Mouse (Mus musculus) urinary bladder, postnatal 36 days (tissue): ENCODE measurements around the gene Ramp1.

Experiments
- DNase-seq, 2 experiments: peaks; one replicate each; pipeline ENCODE4 v3.0.0; 2022; ENCODE audit warnings: low spot score in 2 of 2, mixed read lengths in 1 of 2

Ramp1 gene

DNA sequence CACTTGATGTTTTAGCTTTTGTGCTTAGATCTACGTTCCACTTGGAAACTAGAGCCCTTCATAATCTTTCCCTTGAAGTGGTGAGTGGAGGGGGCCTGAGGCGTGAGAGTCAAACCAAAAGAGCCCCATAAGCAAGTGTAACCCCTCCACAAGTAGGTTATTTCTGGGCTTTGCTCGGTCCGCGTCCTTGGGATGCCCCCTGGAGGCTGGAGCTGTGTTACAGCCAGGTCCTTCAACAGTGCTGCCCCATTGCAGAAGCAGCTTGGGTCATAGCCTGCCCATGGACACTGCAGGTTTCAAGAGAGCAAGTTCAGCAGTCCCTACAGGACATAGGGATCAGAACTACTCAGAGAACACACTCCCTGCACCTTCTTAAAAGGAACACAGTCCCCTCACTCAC is 59.5 kb downstream of the Ramp1 start:
- DNase-seq, result peak in 1 of 2 experiments; percentile 42

DNA sequence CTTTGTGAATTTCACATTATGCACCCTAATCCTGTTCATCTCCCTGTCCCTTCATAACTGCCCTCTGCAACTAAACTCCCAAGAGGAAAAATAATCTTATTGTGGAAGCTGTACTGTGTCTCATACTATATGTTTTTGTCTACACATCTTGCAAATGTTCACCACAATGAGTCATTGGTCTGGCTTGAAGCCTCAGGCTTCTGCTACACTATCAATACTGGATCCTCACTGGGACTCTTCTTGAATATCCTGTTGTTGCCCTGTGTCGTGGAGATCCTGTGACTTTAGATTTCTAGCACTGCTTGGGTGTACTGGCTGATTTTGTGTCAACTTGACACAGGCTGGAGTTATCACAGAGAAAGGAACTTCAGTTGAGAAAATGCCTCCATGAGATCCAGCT is 60.2 kb downstream of the Ramp1 start:
- DNase-seq, result no peak

DNA sequence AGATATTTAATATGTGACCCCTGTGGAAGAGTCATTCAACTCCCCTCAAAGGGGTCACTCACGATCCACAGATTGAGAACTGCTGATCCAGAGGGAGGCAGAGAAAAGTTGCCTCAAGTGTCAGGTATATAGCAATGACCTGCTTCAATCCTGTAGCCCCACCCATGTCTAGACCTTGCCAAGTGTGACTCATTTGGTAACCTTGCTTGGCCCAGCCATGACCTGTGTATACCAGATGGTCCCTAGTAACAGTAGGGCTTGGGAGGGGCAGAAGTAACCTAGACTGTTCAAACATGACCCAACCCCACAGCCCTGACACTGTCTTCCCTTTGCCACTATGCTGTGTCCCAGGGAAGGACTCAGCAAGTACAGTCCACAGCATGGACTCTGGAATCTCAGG is 61.1 kb downstream of the Ramp1 start:
- peak in 1 of 2 experiments; percentile 42 for DNase-seq

DNA sequence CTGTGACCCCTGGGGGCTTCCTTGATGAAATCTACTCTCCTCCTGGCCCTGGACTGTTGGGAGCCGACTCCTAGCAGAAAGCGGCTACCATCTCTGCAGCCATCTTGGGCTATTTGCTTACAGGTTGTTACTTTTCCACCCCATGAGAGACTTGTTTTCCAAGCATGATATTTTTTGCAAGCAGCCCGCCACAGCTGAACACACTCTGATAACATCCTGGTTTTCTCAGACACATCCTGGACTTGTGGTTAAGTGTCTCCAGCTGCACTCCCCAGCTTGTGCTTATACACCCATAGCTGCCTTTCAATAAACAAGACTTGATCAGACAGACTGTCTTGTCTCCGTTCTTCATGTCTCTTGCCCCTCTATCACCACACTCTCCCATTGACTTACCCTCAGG is 61.6 kb downstream of the Ramp1 start:
- no peak for DNase-seq

DNA sequence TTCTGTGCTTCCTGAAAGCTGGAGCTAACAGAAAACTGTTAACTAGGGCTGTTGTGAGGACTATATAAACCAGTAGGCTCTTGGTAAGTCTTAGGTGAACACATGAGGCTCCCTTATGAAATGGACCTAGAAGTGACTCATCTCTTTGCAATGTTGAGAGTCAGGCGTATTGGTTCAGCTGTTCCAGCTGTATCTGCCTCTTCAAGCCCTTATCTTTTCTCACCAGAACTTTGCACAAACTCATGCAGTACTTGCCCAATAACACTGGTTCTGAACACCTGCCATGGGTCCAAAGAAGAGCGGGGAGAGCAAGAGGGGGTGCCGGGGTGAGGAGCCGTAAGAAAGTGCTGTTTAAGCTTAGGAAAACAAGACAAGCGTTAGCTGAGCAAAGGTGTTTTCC is 68.6 kb downstream of the Ramp1 start:
- peak in 1 of 2 experiments; percentile 16 for DNase-seq

DNA sequence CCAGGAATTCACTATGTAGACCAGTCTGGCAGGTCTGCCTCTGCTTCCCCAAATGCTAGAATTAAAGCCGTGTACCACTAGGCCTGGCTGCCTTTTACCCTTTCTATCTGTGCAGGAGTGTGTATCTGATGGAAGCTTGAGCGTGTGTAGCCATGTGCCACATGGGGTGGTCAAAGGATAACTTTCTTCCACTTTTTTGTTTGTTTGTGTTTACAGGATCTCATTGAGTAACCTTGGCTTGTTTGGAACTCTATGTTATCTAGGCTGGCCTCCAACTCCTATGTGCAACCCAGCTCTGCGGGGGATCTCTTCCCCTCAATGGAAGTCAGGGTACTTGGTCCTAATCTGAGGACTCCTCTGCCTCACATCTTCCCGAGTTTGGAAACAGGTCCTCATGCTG is 69.3 kb downstream of the Ramp1 start:
- DNase-seq, result no peak

DNA sequence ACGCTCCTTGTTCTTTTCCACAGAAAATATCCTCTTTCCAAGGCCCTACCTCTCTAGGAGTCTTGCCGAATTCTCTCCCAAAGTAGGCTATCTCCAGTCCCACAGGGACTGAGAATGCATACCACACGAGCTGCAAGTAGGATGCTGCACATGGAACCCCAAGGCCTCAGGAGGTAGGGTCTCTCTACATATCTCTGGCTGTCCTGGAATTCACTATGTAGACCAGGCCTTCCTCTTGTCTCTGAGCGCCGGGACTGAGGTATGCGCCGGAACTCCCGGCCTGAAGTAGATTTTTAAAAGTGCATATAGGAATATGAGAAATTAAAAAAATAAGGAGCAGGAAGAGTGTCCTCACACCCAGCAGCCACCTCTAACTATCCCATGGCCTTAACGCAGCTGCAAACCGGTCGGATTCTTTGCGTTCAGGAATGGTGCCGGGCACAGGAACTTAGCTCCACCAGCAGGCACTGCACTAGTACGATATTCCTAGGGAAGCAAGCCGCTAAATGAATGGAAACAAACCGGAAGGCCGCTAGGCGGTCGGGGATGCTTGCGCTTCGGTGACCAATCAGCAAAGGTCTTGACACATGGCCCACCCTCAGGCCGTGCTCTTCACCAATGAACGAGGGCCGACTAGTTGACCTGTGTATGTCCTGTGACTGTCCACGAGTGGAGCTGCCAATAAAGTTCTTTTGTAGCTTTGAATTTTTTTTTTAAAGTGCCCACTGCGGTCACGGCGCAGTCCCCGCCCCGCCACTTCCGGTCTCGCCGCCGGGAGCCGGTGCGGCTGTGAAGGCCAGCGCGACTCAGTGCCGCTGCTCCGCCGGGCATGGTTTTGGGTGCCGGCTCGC is 70.2 kb downstream of the Ramp1 start, which contains the start of gene Ube2f:
TSS of gene Ube2f (plus strand) at position 741 of the 851 bp plus-strand sequence.
- DNase-seq, result peak; percentile 83 to 91

DNA sequence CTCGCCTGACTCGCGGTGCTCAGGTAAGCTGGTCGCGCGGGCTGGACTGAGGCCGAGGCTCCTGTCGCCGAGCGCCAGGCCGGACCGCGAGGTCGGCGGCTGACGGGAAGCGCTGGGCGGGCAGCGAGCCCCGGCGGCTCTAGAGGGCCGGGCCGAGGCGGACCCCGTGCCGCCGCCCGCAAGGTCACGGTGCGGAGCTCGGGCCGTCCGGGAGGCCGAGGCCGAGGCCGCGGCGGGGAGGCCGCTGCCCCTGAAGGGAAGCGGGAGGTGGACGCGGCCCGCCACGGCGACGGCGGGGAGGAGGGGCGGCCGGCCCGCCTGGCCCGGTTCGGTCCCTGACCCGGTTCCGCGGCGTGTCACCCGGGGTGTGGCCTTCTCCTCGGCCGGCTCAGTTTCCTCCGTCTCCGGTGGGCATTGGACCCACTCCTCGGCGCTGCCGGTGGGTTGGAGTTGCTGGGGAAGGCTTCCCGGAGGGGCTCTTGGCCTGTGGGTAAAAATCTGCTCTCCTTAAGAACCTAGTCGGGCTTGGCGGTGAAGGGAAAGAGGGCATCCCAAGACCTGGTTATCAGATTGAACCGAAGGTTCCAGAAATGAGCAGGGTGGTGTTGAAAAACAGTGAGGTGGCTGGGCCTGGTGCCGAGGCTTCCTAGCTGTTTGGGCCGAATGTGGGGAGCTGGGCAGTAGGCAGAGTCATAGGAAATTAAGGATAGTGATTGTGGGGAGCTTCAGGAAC is 71.0 kb downstream of the Ramp1 start:
- peak in 1 of 2 experiments; percentile 15 for DNase-seq

DNA sequence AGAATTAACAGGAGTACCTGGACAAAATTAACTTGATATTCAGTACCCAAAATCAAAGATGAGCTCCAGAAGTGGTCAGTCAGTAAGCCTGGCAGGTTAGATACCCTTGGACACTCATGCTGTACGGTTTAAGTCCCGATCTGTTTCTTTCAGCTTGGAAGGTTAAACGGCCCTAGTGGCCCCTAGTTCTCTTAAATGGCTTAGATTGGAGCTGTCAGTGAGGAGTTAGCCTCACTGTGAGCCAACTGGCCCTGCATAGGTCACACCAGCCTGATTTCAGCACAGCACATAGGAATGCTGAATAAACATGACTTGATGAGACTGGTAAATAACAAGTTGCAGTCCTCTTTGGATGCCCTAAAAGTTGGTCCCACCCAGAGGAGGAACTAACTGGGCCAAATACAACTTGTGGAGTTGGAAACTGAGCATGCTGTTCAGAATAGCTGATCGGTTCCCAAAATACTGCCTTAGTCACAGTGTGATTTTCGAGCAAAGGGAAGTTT is 71.6 kb downstream of the Ramp1 start:
- no peak for DNase-seq

DNA sequence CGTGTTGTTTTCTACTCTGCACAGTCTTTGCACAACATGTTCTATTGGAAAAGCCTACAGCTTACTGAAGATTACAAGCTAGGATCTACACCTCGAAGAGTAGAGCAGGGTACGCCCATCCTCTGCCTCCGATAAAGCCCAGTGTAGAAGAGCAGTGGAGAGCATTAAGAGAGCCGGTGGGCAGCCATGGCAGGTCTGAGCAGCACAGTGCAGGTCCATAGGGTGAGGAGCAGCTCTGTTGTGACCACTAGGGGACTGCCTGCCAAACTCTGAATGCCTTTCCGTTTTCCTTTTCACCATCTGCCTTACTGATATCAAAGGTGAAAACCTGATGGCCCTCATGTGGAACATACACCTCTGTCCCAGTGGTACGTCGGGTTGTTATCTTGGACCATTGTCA is 72.3 kb downstream of the Ramp1 start:
- DNase-seq, result no peak

DNA sequence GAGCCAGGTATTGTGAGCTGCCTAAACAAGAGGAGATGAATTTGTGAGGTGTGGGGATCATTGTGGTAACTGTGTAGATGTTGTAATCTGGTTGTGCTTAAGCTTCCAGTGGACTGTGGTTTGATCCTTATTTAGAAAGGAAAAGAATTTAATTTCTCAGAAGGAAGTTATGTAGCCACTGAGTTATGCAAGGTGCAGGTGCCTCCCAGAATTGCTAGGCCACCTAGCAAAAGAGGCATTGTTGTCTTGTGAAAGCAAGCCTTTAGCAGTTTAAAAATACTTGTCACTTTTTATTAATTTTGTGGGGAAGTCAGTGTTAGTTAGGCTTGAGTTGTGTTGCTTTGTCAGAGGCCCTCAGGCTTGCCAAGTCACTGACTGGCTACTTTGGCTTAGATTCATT is 78.3 kb downstream of the Ramp1 start:
- no peak for DNase-seq

DNA sequence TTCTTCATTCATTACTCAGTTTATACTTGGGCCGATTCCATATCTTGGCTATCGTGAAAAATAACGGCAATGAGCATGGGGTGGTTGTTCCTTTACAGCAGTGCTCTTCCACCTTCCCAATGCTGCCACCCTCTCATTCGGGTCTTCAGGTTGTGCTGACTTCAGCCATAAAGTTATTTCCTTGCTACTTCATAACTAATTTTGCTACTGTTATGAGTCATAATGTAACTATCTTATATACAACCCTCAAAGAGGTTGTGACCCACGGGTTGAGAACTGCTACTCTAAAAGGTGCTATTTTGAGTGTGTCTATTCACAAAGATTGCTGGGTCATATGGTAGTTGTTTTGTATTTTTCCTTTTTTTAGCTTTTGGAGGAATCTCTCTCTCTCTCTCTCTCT is 80.2 kb downstream of the Ramp1 start:
- DNase-seq, result no peak

DNA sequence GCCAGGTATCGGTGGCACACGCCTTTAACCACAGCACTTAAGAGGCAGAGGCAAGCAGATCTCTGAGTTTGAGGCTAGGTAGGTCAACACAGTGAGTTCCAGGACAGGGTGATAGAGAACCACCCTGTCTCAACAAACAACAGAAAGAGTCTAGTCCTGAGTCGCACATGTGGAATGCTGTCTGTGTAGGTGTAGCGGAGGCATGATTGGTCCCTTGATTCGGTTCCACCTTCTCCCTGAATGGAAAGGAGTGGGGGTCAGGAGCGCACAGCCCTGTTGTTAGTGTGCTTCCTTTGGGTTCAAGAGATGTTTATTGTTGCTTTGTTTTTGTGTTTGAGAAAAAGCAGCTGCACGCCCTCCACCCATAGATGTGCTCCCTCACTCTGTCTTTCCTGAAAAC is 82.9 kb downstream of the Ramp1 start:
- no peak for DNase-seq

DNA sequence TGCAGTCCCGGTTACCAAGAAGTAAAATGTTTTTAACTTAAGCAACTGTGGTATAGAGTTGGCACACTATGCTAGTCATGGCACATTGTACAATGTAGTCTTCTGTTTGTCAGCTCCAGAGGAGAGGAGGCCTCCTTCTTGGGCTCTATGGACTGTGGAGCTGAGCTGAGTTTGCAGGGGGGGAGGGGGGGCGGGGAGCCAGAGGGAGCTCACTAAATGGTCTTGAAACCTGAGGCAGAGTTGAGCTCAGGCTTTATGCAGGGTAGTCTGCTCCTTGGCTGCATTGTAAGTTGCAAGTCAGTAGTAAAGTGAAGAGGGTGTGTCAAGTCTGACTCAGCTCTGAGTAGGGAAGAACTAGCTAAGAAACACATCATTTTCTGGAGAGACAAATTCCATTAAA is 92.6 kb downstream of the Ramp1 start:
- DNase-seq, result no peak
